ENCODE assay signal across 25 mouse cellular contexts in genomic region chr7:82018031-82018430, GRCm38 (mm10). TPM values are rescaled to one million over a fixed set of nuclear protein-coding genes. Genes with fewer than 3 reads are reported as not detected.
A peak's percentile ranks its signal among the peaks of the same experiment; 100 is the strongest.
DNase-seq lines count a peak whose midpoint lies in the region; ATAC-seq and TF ChIP-seq lines count a peak whose summit lies in the region.
"Had no signal": no experiment of that assay in that cellular context is flagged by ENCODE, and none has a peak within 500 bp of the region (broad histone marks: within the 10 kb centered on the region; RNA-seq: fewer than 3 reads in every experiment).

No protein-coding gene starts in this region.

- whole genome bisulfite sequencing in intestine, embryonic 14.5 days: 82% methylated on average over 2 of the region's 2 CpGs
- 67% methylated on average over 2 of the region's 2 CpGs for WGBS in intestine, postnatal 0 days
- 46% methylated on average over 2 of the region's 2 CpGs for WGBS in stomach, postnatal 0 days

- no peak overlapping the region for H3K4me3 ChIP-seq in intestine, embryonic 14.5 days (ENCODE audit: low read depth, low read length)
- H3K4me3 ChIP-seq in intestine, postnatal 0 days (ENCODE audit: low read depth, low read length): no peak overlapping the region
- H3K4me3 ChIP-seq in stomach, postnatal 0 days (ENCODE audit: low read depth, low read length): no peak overlapping the region
- H3K4me3 ChIP-seq: forebrain, embryonic 13.5 days had no signal

- no peaks in the 10 kb centered on the region for H3K27me3 ChIP-seq in intestine, embryonic 14.5 days (replicated peaks; ENCODE audit: control insufficient read depth, insufficient read depth, low read length)
- H3K27me3 ChIP-seq in intestine, postnatal 0 days (replicated peaks; ENCODE audit: control insufficient read depth, insufficient read depth, low read length): no peaks in the 10 kb centered on the region
- H3K27me3 ChIP-seq in stomach, postnatal 0 days (ENCODE audit: control insufficient read depth, insufficient read depth, low read length): no peaks in the 10 kb centered on the region

- H3K4me2 ChIP-seq in intestine, embryonic 14.5 days (ENCODE audit: low read length): no peak overlapping the region
- no peak overlapping the region for H3K4me2 ChIP-seq in intestine, postnatal 0 days (replicated peaks; ENCODE audit: low read depth)
- no peak overlapping the region for H3K4me2 ChIP-seq in stomach, postnatal 0 days (replicated peaks; ENCODE audit: low read depth)

- H3K36me3 ChIP-seq in intestine, embryonic 14.5 days (ENCODE audit: control insufficient read depth, insufficient read depth, low read length): no peaks in the 10 kb centered on the region
- no peaks in the 10 kb centered on the region for H3K36me3 ChIP-seq in intestine, postnatal 0 days (ENCODE audit: control insufficient read depth, insufficient read depth)
- no peaks in the 10 kb centered on the region for H3K36me3 ChIP-seq in stomach, postnatal 0 days (ENCODE audit: control insufficient read depth, insufficient read depth, low read length)
- H3K36me3 ChIP-seq: forebrain, embryonic 10.5 days; heart, embryonic 12.5 days; heart, embryonic 15.5 days; hindbrain, embryonic 10.5 days; hindbrain, embryonic 13.5 days had no signal

- no peaks in the 10 kb centered on the region for H3K4me1 ChIP-seq in intestine, embryonic 14.5 days (replicated peaks; ENCODE audit: control insufficient read depth, insufficient read depth, low read length)
- H3K4me1 ChIP-seq in intestine, postnatal 0 days (replicated peaks; ENCODE audit: control insufficient read depth, insufficient read depth, low read length): no peaks in the 10 kb centered on the region
- no peaks in the 10 kb centered on the region for H3K4me1 ChIP-seq in stomach, postnatal 0 days (replicated peaks; ENCODE audit: control insufficient read depth, insufficient read depth)

- no peak for TF ChIP-seq CTCF in intestine, postnatal 0 days (IDR thresholded peaks at IDR 0.05; ENCODE audit: low read depth)
- no peak for TF ChIP-seq CTCF in stomach, postnatal 0 days (IDR thresholded peaks at IDR 0.05; ENCODE audit: low read depth)

- no peak overlapping the region for H3K9ac ChIP-seq in intestine, embryonic 14.5 days (ENCODE audit: low read length)
- no peak overlapping the region for H3K9ac ChIP-seq in intestine, postnatal 0 days (ENCODE audit: low read depth, low read length)
- H3K9ac ChIP-seq in stomach, postnatal 0 days (ENCODE audit: low read length): no peak overlapping the region
- H3K9ac ChIP-seq: forebrain, embryonic 13.5 days; heart, embryonic 12.5 days; heart, embryonic 15.5 days had no signal

- DNase-seq in 3T3-L1 (ENCODE audit: low read depth, low spot score): peak; percentile 81
- DNase-seq in intestine, embryonic 14.5 days (ENCODE audit: low spot score): peak; percentile 57
- DNase-seq in stomach, postnatal 0 days (ENCODE audit: low spot score): no peak
- DNase-seq in adrenal gland, adult 18-20 months (ENCODE audit: low spot score in 2 of 2): no peak
- DNase-seq in gastrocnemius, postnatal 10 days: no peak
- DNase-seq: adrenal gland, adult 8-10 months; adrenal gland, postnatal 25 days; cerebellum, adult 18-20 months; cerebellum, adult 9-10 months; cerebellum, postnatal 14 days; gastrocnemius, adult 2 months; gastrocnemius, postnatal 25 days; heart, adult 18-20 months; heart, postnatal 10 days; heart, postnatal 36 days had no signal

- no peak overlapping the region for H3K27ac ChIP-seq in intestine, embryonic 14.5 days (ENCODE audit: low read depth)
- H3K27ac ChIP-seq in intestine, postnatal 0 days (ENCODE audit: low read depth, low read length): no peak overlapping the region
- H3K27ac ChIP-seq in stomach, postnatal 0 days (replicated peaks): no peak overlapping the region; the same call in 1 of the 2 replicates
- H3K27ac ChIP-seq: forebrain, embryonic 10.5 days; forebrain, embryonic 13.5 days; gastrocnemius, adult 2 months; heart, embryonic 15.5 days; hindbrain, embryonic 10.5 days; hindbrain, embryonic 13.5 days had no signal

- TF ChIP-seq EP300 in stomach, postnatal 0 days (optimal IDR thresholded peaks at IDR 0.05): no peak

- no peak for ATAC-seq in intestine, embryonic 14.5 days (replicated peaks; ENCODE audit: low FRiP score, low TSS enrichment, low read depth)
- 0 out of 2 replicates have a peak, but pooled peaks have one; percentile 19 for ATAC-seq in intestine, postnatal 0 days
- 0 out of 2 replicates have a peak, but pooled peaks have one; percentile 54 for ATAC-seq in stomach, postnatal 0 days (ENCODE audit: low FRiP score, low TSS enrichment)
- no peak for ATAC-seq in frontal cortex, adult (ENCODE audit: low TSS enrichment)
- ATAC-seq: forebrain, embryonic 13.5 days; forebrain, embryonic 16.5 days had no signal

- H3K9me3 ChIP-seq in intestine, embryonic 14.5 days (ENCODE audit: control insufficient read depth, low read length): no peaks in the 10 kb centered on the region
- H3K9me3 ChIP-seq in intestine, postnatal 0 days (ENCODE audit: control insufficient read depth): no peaks in the 10 kb centered on the region
- H3K9me3 ChIP-seq in stomach, postnatal 0 days (ENCODE audit: control insufficient read depth, low read length): no peaks in the 10 kb centered on the region
- H3K9me3 ChIP-seq: forebrain, embryonic 10.5 days; forebrain, embryonic 13.5 days; heart, embryonic 12.5 days; heart, embryonic 15.5 days; hindbrain, embryonic 10.5 days; hindbrain, embryonic 13.5 days had no signal

RNA-seq across cellular contexts. Expression of gene Bnc1, which starts 25.9 kb away (rescaled TPM):
- polyA plus RNA-seq in intestine, embryonic 14.5 days (2014; fragmentation: Nextera tagmentation; extraction: Ambion mirVana): 6.2 and 7.2 TPM in 2 replicates
- polyA plus RNA-seq in intestine, postnatal 0 days (2015; fragmentation: Nextera tagmentation; extraction: Ambion mirVana): 0.76 and 0.93 TPM in 2 replicates
- polyA plus RNA-seq in stomach, postnatal 0 days (2015; fragmentation: Nextera tagmentation; extraction: Ambion mirVana): 0.83 and 0.87 TPM in 2 replicates
- total RNA-seq in adrenal gland, adult 18-20 months (2021): 1 to 10 TPM in 1 of 2 experiments, under 1 TPM in 1; 0.60 to 1.5 TPM
- not detected for total RNA-seq in gastrocnemius, postnatal 10 days (2021)
- total RNA-seq: gastrocnemius, adult 2 months; MEL had no signal
- polyA plus RNA-seq: forebrain, embryonic 13.5 days had no signal

Comparison
In these comparisons a context has a peak if more than half of its experiments do, and no peak if none do; other contexts are left out.
1. ATAC-seq: peak in intestine, postnatal 0 days (single experiment) and stomach, postnatal 0 days (single experiment); none in intestine, embryonic 14.5 days (single experiment) and frontal cortex, adult (single experiment).
2. DNase-seq: peak in 3T3-L1 (single experiment) and intestine, embryonic 14.5 days (single experiment); none in stomach, postnatal 0 days (single experiment), adrenal gland, adult 18-20 months (0 of 2) and gastrocnemius, postnatal 10 days (single experiment).